Mouse (Mus musculus) MEL-GATA-1-ER (cell line): ENCODE data around the gene Ints1.
A peak's percentile ranks its signal among the peaks of the same experiment; 100 is the strongest.

Experiments
- DNase-seq: peaks from one replicate; pipeline ENCODE4 v3.0.0-alpha.2; 2012; ENCODE audit warnings: low read depth; ENCODE audit errors: extremely low read depth

The Ints1 gene

GRCm38 (mm10) chr5:139801231-139801630 is 25.8 kb upstream of the Ints1 start:
- no peak for DNase-seq

DNA sequence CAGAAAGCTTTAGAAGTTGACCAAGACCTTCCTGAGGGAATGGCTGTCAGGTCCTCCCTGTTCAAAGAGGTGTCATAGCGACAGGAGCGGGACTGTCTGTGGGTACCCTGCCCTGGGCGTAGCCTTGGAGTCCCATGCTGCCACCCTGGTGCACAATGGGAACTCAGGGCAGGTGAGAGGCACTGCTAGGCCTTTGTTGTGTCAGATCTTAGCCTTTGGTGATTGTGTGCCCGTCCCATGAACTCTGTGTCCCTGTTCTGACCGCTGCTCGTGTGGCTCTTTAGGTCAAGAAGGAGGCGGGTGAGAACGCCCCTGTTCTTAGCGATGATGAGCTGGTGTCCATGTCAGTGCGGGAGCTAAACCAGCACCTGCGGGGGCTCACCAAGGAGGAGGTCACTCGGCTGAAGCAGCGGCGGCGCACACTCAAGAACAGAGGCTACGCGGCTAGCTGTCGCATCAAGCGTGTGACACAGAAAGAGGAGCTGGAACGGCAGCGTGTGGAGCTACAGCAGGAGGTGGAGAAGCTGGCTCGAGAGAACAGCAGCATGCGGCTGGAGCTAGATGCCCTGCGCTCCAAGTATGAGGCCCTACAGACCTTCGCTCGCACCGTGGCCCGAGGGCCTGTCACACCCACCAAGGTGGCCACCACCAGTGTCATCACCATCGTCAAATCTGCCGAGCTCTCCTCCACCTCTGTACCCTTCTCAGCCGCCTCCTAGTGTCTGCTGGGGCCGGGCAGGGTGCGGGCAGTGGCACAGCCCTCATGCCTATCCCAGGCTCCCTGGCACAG is 24.5 kb upstream of the Ints1 start:
- no peak for DNase-seq

DNA sequence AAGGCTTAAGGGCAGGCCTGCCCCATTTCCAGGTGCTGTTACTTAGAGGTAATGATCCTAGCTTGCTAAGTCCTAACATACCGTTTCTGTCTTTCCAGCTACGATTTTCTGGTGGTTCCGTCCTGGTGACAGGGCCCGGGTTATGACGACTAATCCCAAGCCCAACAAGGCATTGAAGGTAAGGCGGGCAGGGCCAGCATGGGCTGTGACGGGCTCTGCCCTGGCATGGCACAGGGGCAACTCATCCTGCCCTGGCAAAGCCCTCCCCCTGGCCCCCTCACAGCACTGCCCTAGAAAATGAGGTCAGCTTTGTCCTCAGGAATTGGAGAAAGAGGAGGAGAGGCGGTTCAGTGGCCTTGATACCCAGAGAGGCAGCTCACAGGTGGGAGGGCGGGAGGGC is 23.6 kb upstream of the Ints1 start:
- no peak for DNase-seq

DNA sequence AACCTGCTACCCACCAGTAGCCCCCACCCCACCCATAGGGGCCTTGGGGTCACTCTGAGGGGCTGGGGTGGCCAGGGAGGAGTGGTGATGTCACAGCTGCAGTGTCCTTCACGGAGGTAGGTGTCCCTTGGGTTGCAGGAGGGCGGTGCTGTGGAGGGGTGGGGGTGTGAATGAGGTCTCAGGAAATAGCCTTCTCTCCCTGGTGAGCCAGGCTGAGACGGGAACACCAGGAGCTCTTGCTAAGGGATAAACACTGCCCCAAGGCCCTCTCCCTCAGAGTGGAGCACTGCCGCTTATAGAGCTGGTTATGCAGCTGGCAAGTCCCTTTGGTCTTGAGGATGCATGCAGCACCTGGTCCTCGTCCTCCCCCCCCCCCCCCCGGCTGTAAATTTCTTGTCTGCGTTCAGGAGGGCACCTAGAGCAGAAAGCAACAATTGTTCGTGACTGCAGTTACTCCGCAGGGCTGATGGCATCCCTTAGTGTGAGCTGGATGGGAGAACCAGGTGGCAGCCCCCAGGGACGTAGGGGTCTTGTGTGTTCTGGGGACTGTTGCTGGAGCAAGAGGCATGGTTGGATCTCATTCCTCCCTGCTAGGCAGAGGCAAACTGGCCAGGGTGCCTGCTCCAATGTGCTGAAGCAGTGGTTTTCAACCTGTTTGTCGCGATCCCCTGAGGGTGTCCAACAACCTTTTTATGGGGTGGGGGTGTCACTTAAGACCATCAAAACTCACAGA is 22.9 kb upstream of the Ints1 start:
- DNase-seq, result no peak

- no peak for DNase-seq
Observed at GRCm38 (mm10) chr5:139797473-139798167, 22.1 kb upstream of the Ints1 start.

GRCm38 (mm10) chr5:139796900-139797299 is 21.4 kb upstream of the Ints1 start:
- no peak for DNase-seq

GRCm38 (mm10) chr5:139796001-139796620 is 20.6 kb upstream of the Ints1 start:
- no peak for DNase-seq

- DNase-seq, result no peak
Observed at GRCm38 (mm10) chr5:139794938-139795337, 19.5 kb upstream of the Ints1 start.

- no peak for DNase-seq
Observed at GRCm38 (mm10) chr5:139794137-139794536, 18.7 kb upstream of the Ints1 start.

- peak; percentile 78 for DNase-seq
Observed at GRCm38 (mm10) chr5:139793338-139794089, 18.0 kb upstream of the Ints1 start.

DNA sequence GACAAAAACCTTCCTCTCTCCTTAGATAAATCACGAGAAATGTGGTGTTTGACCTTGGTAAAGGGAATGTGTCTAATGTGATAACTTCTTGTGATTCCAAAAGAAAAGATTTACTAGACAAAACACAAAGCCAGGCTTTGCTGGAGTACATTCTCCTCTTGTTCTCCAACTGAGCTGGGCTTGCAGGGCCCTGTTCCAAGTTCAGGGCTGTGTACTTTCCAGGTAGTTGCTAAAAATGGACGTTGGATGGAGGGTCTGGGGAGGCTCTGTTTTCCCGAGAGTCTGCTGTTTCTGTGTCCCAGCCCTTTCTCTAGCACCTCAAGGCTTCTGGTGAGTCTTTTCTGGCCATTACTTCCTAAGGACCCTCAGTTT is 17.5 kb upstream of the Ints1 start:
- DNase-seq, result no peak

- DNase-seq, result no peak
Observed at GRCm38 (mm10) chr5:139792159-139792775, 16.8 kb upstream of the Ints1 start.

- peak; percentile 85 for DNase-seq
Observed at GRCm38 (mm10) chr5:139791227-139792158, 16.0 kb upstream of the Ints1 start, which contains the start of gene Mafk. TSS of gene Mafk (plus strand) at chr5:139791513.

GRCm38 (mm10) chr5:139789466-139789865 is 14.0 kb upstream of the Ints1 start:
- no peak for DNase-seq

- no peak for DNase-seq
Observed at GRCm38 (mm10) chr5:139781406-139781805, 5.9 kb upstream of the Ints1 start.

DNA sequence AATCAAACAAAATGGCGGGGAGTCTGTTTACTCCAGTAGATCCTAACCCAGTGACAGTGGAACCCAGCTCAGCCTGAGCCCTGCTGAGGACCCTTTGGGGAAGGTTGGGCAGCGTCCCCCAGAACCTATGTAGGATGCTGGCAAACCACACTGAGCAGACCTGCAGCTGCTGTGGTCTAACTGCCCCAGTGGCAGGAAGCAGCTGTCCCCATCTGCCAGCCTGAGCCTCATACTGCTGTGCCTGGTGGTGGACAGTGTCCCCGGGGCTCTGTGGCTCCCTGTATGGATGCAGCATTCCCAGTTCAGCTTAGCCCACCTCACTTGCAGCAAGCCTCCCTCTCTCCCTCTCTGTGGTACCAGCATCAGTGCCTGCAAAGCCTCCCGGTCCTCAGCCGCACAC is 1.5 kb upstream of the Ints1 start:
- no peak for DNase-seq

DNA sequence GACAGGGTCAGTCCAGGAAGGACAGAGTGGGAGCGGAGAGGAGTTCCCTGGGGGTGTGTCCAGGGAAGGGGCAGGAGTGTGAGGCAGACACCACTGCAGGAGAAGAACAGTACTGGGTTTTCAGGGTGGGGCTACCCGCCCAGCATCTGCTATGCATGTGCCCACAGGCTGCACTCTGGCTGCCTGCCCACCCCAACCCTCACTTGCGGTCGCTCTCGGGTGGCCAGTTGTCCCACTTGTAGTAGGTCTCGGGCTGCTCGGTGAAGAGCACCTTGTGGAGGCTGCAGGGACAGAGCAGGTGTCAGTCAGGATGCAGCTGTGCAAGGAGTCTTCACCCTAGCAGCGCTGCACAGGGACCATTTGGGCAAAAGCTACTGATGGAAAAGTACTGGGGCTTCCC is 7.3 kb downstream of the Ints1 start:
- DNase-seq, result no peak

DNA sequence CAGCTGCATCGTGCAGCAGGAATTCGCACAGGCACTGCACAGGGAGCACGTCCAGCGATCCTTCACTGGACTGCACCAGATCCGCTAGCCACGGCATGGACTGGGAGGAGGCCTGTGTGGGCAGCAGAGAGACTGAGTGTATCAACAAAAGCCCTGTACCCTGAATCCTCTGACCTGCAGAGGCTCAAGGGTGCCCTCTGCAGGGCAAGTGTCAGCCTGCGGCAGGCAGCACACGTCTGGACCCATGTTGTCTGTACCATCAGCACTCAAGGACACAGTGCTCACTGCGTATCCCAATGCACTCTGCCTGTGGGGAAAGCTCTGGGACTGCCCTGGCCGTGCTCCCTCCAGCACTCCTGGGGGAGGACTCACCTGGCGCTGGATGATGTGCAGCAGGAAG is 11.2 kb downstream of the Ints1 start:
- no peak for DNase-seq

GRCm38 (mm10) chr5:139758096-139758495 is 17.4 kb downstream of the Ints1 start:
- DNase-seq, result no peak
